Mouse (Mus musculus) heart, postnatal 36 days (tissue): ENCODE data around the gene Fcgrt. TPM values are rescaled to one million over a fixed set of nuclear protein-coding genes. Genes with fewer than 3 reads are reported as not detected.

ENCODE experiments used
- DNase-seq, 2 experiments: peaks; one replicate each; pipeline ENCODE4 v3.0.0; 2021 to 2022
- intact Hi-C: fragments of 180-260 bp; cut with DNase I; formaldehyde crosslinking; loops from one replicate; pipeline ENCODE4 v1.15.1; 2025
- total RNA-seq, 2 experiments: library from RNA; stranded (reverse); gene quantifications; 2 replicates each; pipeline ENCODE4 v1.2.3; 2021

The Fcgrt gene
- total RNA-seq, 2 experiments from 2014 or later = 77.1 to 84.5 TPM

GRCm38 (mm10) chr7:45067190-45067999, 36.3 kb downstream of the Fcgrt start:
- intact Hi-C loops = loop anchor here (5.0 kb wide), 1 partner anchor 85 kb away; no protein-coding TSS in a partner anchor
- no peak for DNase-seq

DNA sequence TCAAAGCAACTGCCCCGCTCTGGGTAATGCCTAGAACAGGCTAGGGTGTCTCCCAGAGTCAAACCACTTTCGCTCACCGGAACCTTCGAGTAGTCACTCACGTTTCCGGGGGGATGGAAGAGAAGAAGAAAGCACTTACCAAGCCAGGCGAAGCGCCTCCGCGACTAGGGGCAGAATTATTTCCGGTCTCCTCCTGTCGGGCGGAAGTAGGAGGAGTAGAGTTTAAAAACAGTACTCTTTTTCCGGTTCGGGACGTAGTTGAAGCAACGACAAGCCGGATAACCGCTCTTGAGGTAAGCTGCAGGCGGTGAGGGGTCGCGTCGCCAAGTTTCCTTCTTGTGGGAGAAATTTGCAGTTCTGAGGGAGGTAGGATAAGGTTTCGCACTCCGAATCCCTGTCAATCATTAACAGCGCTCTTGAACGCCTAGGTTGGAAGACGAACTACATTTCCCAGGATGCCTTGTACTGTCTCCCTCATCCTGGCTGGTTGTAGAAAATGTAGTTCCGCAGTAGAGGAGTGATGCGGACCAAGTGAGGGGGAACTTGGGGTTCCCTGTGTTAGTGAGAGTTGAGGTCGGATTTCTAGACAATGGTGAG, 41.3 kb downstream of the Fcgrt start, which contains the start of the genes Nosip and Prrg2:
Gene Nosip (plus strand): TSS at position 191 of the 597 bp plus-strand sequence.
Gene Prrg2 (minus strand): TSS at position 439 of the 597 bp plus-strand sequence.
- intact Hi-C loops = no loop called here
- DNase-seq = peak; percentile 95

DNA sequence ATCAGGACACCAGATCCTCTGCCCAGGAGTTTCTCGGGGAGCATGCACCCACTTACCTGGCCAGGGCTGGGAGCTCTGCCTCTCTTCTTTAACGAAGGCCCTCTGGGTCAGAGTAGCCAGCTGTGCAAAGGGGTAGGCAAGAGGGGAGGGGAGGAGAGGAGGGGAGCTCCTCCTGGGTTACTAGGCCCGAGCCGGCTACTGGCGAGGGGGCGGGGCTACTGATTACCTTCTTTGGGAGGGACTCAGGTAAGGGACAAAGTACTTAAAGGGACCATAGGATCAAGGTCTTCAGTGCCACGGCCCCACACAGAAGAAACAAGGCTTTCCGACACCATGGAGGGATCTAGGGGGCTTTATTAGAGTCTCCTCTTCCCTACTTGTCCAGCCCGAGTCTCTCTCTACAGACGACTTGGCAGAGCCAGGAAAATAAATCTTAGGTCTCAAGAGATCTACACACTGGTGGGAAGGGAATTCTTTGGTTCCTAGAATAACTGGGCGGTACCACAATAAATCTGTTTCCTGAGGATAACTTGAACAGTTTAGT, 42.0 kb downstream of the Fcgrt start:
- no peak for DNase-seq
- intact Hi-C loops = no loop called here

DNA sequence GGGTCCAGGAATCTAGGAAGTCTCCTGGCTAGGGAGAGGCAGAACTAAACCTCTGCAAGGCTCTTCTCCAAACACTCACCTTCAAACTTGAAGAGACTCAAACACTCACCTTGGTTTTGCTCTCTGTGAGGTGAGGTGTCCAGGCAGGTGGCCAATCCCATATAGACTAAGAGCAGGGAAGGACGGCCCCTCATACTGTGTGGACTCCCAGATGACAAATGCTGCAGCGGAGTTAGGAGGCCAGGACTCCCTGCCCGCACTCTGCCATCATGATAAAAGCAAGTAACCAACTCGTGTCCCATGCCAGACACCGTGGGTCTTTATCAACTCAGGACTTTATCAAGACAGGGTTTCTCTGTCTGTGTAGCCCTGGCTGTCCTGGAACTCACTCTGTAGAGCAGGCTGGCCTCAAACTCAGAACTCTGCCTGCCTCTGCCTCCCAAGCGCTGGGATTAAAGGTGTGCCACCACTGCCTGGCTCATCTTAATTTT, 43.0 kb downstream of the Fcgrt start:
- intact Hi-C loops = no loop called here

GRCm38 (mm10) chr7:45058607-45059571, 44.8 kb downstream of the Fcgrt start:
- DNase-seq = no peak
- intact Hi-C loops = no loop called here

More for the DNA sequence above, 43.0 kb downstream of the Fcgrt start:
- no peak for DNase-seq

GRCm38 (mm10) chr7:45056972-45057348, 46.7 kb downstream of the Fcgrt start:
- intact Hi-C loops = no loop called here
- no peak for DNase-seq

DNA sequence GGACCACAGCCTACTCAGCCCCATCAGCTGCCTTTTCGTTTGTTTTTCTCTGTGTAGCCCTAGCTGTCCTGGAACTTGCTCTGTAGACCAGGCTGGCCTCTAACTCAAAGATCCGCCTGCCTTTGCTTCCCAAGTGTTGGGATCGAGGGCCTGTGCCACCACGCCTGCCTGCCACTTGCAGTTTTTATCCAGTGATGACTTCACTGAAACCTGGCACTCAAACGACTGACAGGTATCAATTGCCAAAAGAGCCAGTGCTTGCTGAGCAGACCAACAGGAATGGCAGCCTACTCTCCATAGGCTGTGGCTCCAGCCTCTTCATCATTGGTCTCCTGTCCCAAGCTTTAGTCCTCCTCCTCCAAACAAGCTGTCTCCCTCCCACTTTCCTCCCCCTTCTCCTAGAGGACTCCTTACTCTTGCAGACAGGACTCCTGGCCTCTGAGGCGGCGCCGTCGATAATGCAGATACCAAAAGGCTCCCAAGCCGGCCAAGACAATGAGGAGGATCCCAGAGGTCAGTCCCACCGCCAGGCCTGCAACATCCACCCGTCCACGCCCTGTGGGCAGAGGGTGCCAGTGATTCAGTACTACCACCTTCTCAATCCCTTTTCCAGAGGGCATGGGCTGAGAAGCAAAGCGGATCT, 47.2 kb downstream of the Fcgrt start:
- DNase-seq = no peak
- intact Hi-C loops = no loop called here

DNA sequence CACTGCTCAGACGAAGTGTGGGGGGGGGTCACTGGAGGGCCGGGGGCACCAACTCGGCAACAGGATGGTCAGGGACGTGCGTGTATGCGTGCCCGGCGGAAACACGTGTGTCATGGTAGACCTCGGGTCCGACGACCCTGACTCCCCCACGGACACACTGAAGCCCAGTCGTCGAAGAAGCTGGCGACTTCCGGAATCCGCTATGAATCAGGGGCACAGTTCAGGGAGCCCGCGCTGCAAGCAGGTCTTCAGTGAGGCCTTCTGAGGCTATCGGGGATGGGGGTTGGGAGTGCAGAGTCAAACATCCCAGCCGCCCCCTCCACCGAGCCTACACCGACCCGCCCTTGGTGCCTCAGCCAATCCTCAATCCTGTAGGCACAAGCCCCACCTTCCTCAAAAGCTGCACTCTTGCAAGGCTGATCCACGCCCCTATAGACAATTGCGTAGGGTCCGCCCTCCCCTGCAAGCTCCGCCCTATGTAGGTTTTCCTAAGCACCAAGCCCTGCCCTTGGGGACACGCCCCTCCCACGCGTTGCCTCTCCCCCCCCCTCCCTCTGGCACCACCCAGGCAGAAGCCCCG, 49.6 kb downstream of the Fcgrt start:
- DNase-seq = peak; percentile 87 to 90
- intact Hi-C loops = loop anchor here (5.0 kb wide), 1 partner anchor 72 kb away; no protein-coding TSS in a partner anchor

DNA sequence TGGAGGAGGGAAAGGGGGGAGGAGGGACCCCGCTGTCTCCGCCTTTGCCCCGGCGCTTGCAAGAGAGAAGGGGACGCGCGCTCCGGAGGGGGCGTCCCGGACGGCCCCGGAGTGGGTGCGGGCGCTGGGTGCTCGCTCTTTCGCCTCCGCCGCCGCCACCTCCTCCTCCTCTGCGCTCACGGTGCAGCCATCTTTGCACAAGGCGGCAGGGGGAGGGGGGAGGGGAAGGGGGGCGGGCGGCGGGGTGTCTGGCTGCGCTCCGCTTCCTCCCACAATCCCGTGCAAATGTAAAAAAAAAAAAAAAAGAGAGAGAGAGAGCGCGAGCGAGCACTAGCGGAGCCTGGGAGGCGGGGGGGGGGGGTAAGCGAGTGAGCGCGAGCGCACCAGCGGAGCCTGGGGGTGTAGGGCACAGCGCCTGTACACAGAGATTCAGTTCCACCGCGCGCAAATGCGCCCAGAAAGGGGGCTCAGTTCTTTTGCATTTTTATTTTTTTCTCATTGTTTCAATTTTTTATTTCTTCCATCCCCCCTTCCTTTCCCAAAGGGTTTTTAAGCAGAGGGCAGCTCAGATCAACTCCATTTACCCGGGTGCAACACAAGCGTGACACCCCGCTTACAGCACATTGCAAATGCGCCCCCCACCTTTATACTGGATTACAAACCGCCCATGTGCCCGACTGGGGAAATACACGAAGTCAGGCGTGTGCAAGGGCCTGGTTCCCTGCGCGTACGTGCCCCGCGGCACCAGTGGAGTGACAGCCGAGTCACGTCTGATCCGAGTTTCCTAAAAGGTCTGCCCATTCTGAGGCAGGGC, 50.3 kb downstream of the Fcgrt start:
- peak; percentile 67 to 89 for DNase-seq

GRCm38 (mm10) chr7:45052862-45053116, 50.9 kb downstream of the Fcgrt start, which contains the start of gene Prr12:
Gene Prr12, minus strand, starts transcription at chr7:45052881.
- intact Hi-C loops = loop anchor here (5.0 kb wide), 1 partner anchor 70 kb away; no protein-coding TSS in a partner anchor
- DNase-seq = no peak

More for the DNA sequence above, 50.3 kb downstream of the Fcgrt start:
- intact Hi-C loops = loop anchor here (5.0 kb wide), 1 partner anchor 71 kb away; no protein-coding TSS in a partner anchor

DNA sequence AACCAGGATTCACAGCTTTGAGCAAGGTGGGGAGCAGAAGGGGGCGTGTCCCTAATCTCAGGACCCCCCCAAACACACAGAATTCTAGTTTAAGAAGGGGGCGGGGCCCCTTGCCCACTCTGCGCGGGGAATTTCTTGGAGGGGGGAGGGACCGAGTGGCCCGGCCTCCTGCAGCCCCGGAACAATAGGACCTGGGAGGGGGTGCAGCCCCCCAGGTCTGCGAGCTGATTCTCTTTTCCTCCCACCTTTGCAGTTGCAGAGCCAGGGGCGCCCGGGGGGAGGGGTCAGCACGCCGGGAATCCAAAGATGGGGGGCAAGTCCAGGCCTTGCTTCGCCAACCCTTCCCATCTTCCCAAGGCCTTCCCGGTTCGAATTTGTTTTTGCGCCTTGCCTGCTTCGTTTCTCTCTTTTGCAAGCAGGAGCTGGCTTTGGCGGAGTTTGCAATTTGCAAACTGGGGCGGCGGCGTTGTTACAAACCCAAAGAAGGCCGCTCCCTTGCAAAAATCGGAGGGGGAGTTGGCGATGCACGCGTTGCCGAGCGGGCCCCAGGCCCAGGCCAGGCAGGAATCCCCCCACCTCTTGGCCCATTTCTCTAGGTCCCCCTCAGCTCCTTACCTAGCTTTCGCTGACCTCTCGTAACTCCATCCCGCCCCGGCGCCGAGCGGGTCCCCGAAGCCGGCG, 51.3 kb downstream of the Fcgrt start:
- intact Hi-C loops = loop anchor here (5.0 kb wide), 1 partner anchor 70 kb away; no protein-coding TSS in a partner anchor
- peak; percentile 41 to 63 for DNase-seq

- intact Hi-C loops = loop anchor here (2.0 to 5.0 kb wide), 2 partner anchors 33 to 69 kb away; no protein-coding TSS in a partner anchor
- DNase-seq = no peak
Measured at GRCm38 (mm10) chr7:45051601-45051974, 52.1 kb downstream of the Fcgrt start.

GRCm38 (mm10) chr7:45050945-45051600, 52.6 kb downstream of the Fcgrt start:
- intact Hi-C loops = loop anchor here (2.0 to 5.0 kb wide), 2 partner anchors 32 to 69 kb away; no protein-coding TSS in a partner anchor
- peak; percentile 50 to 63 for DNase-seq

GRCm38 (mm10) chr7:45048923-45049657, 54.6 kb downstream of the Fcgrt start:
- intact Hi-C loops = no loop called here
- peak in 1 of 2 experiments; percentile 39 for DNase-seq

- intact Hi-C loops = no loop called here
- no peak for DNase-seq
Measured at GRCm38 (mm10) chr7:45048001-45048890, 55.4 kb downstream of the Fcgrt start.
